Mouse (Mus musculus) heart, adult 2 months (tissue): ENCODE measurements around the gene Tfg.

Experiments
- CTCF ChIP-seq: fragments of 200-600 bp; IDR thresholded peaks from 2 replicates; pipeline ENCODE4 v1.8.1; 2022; ENCODE audit warnings: antibody characterized with exemption, mild to moderate bottlenecking, moderate library complexity
- POLR2A ChIP-seq: fragments of 200-500 bp; IDR thresholded peaks from 2 replicates; pipeline ENCODE4 v1.6.1; 2011; ENCODE audit warnings: mild to moderate bottlenecking, low read depth, low read length, control low read depth; ENCODE audit not compliant: insufficient read depth

DNA sequence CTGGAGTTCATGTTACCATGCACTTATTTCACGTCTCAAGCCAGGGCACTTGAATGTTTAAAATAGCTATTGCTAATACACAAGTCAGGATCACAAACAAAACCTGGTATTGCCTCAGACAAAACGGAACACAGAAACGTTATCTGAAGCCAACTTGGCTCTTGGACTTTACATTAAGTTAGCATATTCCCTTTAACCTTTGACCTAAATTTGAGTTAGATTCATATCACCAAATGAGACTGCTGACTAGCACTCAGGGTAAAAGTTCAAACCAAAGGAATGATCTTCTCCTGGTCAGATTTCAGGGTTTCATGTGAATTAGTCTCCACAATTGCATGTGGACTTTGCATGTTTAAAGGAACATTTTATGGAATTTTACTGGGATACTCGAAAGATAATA lies 5.1 kb upstream of the Tfg start:
- TF ChIP-seq CTCF (no peak), POLR2A (no peak)
